Mouse (Mus musculus): ENCODE measurements at regions not wholly inside any gene's neighbourhood (a gene's known extent, or its start where the extent isn't known, plus 50 kb on each side); places are given as distances from the start of the nearest gene placed in this dataset.

GRCm38 (mm10) chr9:41479085-41479484 lies 317.6 kb upstream of the Ubash3b start:
- no peak for DNase-seq

DNA sequence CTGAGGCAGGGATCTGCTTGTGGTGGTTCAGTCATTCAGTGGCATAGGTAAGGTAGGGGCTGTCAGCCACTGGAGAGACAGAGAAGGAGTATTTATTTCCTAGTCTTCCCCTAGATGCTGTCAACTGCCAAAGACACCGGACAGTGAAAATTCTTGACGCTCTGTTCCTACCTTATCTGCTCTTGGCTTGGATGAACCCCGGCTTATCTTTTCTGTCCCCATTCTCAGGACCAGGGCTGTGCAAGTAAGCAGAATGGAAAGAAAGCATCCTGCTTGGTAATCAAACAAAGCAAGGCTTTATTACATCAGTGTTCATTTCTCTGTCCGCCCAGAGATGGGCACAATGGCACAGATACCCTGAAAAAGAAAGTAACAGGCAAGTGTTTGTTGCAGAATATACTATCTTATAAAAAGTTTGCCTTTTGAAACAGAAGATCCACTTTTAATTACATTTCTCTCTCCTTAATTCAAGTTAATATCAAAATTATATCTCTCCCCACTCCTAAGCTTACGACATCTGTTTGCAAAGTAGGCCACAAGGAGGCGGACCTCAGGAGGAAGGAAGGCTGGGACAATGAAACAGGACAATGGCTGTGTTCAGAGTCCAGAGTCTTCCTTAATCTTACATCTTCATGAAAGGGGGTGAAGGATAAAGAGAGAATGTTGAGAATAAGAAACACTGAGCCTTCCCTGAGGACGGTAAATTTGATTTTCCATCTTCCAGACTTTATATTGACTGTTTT lies 316.8 kb upstream of the Ubash3b start:
- DNase-seq = no peak

- DNase-seq = peak; percentile 6
These were observed 313.8 kb upstream of the Ubash3b start for GRCm38 (mm10) chr9:41475326-41475725.

DNA sequence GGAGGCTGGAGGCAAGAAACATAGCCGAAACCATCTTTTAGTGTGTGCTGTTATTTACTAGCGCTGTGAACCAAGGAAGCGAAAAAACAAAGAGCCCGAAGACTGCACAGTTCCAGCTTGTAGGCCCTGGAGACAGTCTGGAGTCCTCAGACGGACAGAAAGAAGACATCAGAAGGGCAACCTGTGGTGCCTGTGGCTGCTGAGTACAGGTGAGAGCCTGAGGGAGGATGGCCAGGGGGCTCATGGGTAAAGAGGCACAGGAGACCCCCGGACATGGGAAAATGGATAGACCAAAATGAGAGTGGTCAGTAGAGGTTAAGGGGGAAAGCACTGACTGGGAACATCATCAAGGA lies 313.4 kb upstream of the Ubash3b start:
- no peak for DNase-seq

DNA sequence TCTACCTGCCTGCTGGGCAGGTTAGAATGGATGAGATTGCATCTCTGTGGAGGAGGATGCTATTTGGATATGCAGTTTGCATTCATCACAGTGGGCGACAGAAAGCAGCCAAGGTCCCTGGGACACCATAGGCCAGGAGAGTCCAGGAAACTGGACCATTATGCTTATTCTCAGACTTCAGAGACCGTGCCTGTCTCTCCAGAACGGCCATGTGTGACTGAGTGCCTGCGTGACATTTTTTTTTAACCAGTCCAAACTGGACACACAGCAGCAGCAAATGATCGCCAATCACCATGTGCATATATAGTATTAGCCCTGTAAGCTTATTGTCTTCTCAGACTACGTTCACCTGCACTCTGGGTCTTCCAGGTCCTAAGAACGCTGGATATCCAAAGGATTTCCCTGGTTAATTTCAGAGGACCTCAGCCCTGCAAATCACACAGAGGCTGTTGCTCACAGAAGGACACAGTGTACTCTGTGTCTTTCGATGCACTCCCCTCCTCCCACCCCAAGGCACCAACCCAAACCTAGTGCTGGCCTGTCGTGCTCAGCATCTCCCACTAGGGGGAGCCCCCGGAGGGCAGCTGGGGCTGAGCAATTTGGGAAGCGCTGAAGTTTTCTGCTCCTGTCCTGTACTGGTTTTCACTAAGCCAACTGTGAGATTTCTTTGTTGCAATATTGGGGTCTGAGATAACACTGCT lies 312.9 kb upstream of the Ubash3b start:
- peak; percentile 88 for DNase-seq

DNA sequence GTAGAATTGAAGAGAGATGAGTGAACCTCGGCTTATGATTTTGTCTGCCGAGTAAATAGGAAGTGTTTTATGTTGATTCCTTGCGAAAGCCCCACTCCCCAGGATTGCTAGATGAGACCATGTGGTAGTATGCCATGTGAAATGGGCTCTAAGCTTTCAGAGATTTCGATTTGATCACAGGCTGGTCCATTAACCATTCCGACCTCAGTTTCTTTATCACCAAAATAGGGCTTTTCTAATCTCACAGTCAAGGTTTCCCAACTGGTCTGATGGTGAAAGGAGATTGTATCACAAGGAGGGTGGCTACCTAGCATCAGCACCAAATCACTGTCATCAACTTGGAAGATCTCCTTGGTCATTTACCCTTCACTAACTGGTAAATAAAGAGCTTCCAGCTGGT lies 312.0 kb upstream of the Ubash3b start:
- no peak for DNase-seq

GRCm38 (mm10) chr9:41471345-41471744 lies 309.8 kb upstream of the Ubash3b start:
- no peak for DNase-seq

GRCm38 (mm10) chr9:41470010-41470409 lies 308.5 kb upstream of the Ubash3b start:
- DNase-seq = no peak

- no peak for DNase-seq
These were observed 307.9 kb upstream of the Ubash3b start for GRCm38 (mm10) chr9:41469414-41469813.

- no peak for DNase-seq
These were observed 302.7 kb upstream of the Ubash3b start for GRCm38 (mm10) chr9:41464057-41464685.

DNA sequence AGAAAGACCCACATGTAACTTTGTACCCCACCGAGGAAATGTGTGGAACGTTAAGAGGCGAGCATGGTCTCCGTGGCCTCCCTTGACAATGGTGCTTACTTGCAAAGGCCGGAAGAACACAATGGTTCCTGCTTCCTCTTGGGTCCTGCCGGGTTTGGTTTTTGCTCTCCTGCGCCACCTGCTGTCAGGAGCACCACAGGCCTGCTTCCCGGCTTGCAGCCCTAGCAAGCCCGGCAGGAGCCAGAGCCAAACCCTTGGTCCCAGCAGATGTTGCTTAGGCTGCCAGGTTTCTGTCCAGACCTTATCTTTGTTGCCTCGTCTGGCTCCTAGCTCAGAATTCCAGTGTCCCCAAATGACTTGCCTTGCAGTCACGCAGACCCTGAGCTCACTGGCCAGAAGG lies 300.2 kb upstream of the Ubash3b start:
- peak; percentile 90 for DNase-seq

DNA sequence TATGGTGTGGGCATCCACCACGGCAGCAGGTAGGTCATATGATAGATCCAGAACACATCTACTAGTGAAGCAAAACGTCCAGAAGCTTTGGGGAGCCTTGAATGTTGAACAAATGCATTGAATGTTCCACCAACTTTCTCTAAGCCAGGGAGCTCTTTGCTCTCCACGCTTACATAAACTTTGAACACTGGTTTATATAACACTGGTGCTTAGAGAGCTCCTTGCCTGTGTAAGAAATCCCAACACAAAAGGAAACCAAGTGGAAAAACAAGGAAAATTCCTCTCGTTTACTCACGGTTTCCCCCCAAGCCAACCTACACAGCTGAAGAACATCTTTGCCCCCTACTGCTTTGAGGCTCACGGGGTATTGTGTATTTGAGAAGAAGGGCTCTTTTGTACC lies 299.2 kb upstream of the Ubash3b start:
- DNase-seq = no peak

DNA sequence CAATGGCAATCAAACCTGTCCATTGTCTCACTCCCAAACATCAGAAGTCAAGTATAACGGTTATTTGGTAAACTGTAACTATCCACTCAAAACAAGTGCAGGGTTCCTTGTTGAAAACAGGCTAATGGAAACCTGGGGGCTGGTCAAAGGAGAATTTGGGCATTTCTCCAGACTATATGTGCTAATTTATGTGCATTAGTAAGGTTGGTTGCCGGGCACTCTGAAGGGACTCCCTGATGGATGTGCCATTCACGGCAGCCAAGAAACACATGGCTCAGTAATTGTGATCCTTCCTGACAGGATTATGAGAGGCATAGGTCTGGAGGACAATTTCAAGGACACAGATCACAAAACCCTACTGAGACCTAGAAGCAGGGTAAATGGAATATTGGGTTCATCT lies 295.5 kb upstream of the Ubash3b start:
- DNase-seq = no peak

DNA sequence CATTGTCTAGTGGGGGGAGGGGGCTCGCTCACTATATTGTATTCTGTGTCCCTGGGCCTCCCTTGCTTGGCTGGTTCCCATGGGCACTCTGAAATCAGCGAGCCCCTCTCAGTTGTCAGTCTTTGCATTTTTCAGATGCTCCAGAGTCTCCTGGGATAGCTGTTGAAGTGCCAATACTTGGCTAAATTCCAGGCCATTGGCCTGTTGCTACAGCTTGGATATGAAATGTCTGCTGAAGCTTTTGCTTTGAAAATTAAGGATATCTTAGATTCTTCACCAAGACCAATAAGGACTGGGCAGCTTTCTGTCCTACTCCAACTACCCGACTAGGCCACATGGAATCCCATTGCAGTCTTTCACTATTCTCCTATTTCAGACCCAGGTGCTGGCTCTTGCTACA lies 290.2 kb upstream of the Ubash3b start:
- no peak for DNase-seq

DNA sequence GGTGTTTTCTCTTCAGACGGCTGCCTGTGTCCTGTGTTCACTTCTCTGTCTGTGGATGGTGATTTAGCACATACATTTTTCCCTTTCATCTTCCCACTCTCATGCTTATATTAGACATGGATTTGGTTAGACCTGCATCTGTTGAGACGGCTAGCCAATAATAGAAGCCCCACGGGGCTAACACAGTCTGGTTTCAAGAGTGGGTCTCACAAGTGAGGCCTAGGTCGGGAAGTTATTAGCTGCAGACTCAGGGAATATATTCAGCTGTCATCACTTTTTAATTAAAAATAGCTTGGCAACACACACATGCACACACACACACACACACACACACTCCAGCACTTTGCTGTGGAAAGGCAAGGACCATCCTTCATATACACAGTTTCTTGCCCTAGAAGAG lies 287.7 kb upstream of the Ubash3b start:
- DNase-seq = no peak

GRCm38 (mm10) chr9:41447902-41448301 lies 286.4 kb upstream of the Ubash3b start:
- no peak for DNase-seq

DNA sequence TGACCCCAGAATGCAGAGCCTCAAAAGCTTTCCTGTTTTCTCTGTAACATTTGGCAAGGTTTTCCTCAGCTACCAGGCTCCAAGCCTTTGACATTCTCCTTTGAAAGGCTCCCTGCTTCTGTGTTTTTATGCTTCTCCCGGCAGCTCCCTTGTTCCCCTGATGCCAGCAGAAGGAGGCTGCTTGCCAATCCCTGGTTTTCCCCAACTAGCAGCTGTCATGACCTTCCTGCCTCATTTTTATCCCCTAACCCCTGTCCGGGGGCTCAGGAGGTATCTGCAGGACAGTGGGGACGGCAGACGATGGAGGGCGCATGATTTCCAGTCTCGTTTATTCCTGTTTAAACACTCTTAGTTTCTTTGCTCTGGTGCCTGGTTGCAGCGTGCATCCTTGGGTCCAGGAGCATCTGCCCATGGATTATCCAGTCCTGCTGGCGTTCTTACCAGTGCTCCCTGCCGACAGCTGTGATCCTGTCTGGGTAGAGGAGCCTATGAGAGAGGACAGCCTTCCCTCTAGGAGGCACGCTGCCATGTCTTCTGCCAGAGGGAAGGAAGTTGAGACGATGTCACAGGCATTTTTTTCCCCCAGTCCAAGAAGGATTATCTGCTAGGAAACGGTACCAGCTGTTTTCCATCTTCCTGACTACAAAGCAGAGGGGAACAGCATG lies 285.8 kb upstream of the Ubash3b start:
- DNase-seq = peak; percentile 68

- no peak for DNase-seq
These were observed 285.1 kb upstream of the Ubash3b start for GRCm38 (mm10) chr9:41446431-41447203.

DNA sequence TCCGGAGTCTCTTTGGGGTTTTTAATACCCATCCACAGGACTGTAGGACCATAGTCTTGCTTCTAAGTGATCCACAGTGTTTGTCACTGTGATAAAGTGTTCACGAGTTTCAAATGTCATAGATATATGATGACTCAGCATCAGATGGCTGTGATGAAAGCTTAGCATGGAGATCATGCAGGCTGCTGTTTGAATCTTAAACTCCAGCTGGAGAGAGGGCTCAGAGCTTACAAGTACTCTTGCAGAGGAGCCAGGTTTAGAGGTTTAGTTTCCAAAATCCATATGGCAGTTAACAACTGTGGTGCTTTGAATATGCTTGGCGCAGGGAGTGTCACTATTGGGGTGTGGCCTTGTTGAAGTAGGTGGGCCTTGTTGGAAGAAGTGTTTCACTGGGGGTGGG lies 280.9 kb upstream of the Ubash3b start:
- DNase-seq = no peak

DNA sequence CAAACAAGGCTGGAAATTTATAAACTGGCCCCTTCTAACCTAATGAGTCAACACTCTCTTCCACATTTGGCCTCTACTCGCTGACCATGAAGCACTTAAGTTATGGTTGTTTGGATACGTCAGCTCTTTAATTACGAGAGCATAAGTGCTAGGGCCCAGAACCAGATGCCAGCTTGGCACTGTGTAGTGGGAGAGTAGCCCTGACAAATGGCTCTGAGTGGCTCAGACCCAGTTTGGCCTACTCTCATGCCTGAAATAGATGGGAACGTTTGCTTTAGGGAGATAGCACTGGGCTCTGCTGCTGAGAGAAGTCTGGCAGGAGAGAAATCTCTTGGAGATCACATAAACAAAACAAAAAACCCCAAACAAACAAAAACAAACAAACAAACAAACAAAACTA lies 278.5 kb upstream of the Ubash3b start:
- no peak for DNase-seq

- no peak for DNase-seq
These were observed 276.6 kb upstream of the Ubash3b start for GRCm38 (mm10) chr9:41438141-41438540.

GRCm38 (mm10) chr9:41430391-41431343 lies 269.2 kb upstream of the Ubash3b start:
- DNase-seq = no peak
